Mouse (Mus musculus) embryonic fibroblast, embryonic 13.5 days (primary cell): ENCODE results near the gene Dohh. TPM values are rescaled to one million over a fixed set of nuclear protein-coding genes. Genes with fewer than 3 reads are reported as not detected.

Experiments
- H3K27ac ChIP-seq: 2 replicates; pipeline ENCODE4 v1.5.1; 2012; ENCODE audit warnings: low read length, control low read depth, inconsistent platforms; ENCODE audit not compliant: insufficient read depth
- H3K4me1 ChIP-seq: 2 replicates; pipeline ENCODE4 v1.6.1; 2011; ENCODE audit warnings: low read length; ENCODE audit not compliant: control insufficient read depth, insufficient read depth
- H3K4me3 ChIP-seq: 2 replicates; pipeline ENCODE4 v1.5.1; 2011; ENCODE audit warnings: mild to moderate bottlenecking, control low read depth, low read length; ENCODE audit not compliant: insufficient read depth
- CTCF ChIP-seq: IDR thresholded peaks from 2 replicates; pipeline ENCODE4 v1.5.1; 2011; ENCODE audit warnings: mild to moderate bottlenecking, control low read depth, low read length, moderate library complexity, borderline replicate concordance; ENCODE audit not compliant: insufficient read depth
- POLR2A ChIP-seq: IDR thresholded peaks from 2 replicates; pipeline ENCODE4 v1.6.1; 2011; ENCODE audit warnings: low read depth, mild to moderate bottlenecking, control low read depth, low read length, moderate library complexity
- polyA plus RNA-seq: library from polyadenylated mRNA; stranded (reverse); fragments of >200 nt; gene quantifications from 2 replicates; pipeline ENCODE4 v1.2.4, GENCODE M21; 2011; ENCODE audit warnings: low read depth; ENCODE audit not compliant: missing spikeins, insufficient read length

Gene Dohh
- polyA plus RNA-seq, 1 experiment: 37.7 TPM

DNA sequence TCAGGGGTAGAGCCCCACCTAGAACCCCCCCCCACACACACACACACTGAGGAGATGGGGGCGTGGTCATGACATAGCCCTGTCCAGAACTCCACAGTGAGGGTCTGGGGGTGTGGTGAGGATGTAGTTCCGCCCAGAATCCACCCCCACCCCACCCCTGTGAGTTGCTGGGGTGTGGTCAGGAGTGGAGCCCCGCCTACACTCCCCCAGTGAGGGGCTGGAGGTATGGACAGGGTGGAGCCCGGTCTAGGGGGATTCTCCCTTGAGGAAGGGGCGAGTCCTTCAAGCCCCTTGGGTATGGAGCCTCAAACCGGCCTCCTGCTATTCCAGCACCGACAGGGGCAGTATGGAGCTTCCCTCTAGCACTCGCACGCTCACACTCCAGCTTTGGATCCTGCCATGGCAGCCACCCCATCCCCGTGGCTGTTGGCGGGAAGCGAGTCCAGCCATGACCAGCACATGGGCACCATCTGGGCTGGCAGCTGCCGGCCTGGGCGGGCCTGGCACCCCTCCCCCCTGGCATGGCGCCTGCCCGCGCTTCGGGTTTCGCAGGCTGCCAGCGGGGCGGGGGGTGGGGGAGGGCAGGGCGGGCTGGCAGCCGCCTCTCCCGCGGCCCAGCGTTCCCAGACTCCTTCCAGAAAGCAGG lies 32.5 kb downstream of the Dohh start:
- Histone ChIP-seq H3K4me1 (peaks cover 11% of the 10 kb centered on the region), H3K4me3 (no peak overlapping the region), H3K27ac (0 out of 2 replicates have a peak overlapping the region, but pooled peaks have one; percentile 12)
- TF ChIP-seq CTCF (peak; percentile 29; the same call in 1 of the 2 replicates), POLR2A (no peak)

DNA sequence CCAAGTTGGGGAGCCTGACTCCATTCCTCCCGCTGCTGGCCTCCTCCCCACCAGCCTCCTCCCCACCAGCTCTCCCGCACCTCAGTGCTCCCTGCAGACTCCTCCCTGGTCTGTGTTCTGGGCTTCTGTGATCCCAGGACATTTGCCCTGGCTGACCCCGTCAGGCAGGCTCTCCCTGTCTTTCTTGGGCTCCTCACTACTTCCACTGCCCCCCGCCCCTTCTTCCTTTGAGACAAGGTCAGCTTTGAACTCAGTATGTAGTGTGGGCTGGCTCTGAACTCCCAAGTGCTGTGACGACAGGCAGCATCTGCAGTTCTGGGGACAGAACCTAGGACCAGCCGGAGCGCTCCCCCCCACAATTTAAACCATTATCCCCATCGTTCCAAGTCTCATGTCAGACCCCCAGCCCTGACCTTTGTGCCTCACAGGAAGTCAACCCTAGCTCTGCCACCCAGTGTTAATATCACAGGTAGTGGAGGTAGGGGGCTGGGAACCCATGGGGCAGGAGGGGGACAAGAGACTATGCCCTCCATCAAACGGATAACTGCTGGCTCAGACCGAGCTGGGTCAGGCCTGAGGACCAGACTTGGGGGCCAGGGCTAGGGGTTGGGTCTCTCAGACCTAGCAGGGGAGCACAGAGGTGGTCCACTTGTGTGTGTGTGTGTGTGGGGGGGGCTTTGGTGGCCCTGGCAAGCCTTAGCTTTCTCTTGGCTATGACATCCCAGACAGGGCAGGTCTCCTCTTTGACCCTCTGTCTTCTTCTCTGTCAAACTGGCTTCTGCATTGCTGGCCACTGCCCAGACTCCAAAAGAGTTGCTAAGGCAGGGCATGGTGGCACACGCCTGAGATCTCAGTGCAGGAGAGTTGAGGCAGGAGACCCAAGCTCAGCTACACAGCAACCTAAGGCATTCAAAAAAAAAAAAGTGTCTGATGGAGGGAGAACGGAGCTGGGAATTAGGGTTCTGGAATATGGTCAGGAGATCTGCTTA lies 33.3 kb downstream of the Dohh start:
- TF ChIP-seq POLR2A (no peak), CTCF (no peak)
- Histone ChIP-seq H3K4me3 (no peak overlapping the region), H3K4me1 (peaks cover 7% of the 10 kb centered on the region), H3K27ac (peak overlapping the region; percentile 59)

GRCm38 (mm10) chr10:81418216-81419070 lies 34.2 kb downstream of the Dohh start:
- Histone ChIP-seq H3K27ac (0 out of 2 replicates have a peak overlapping the region, but pooled peaks have one; percentile 14), H3K4me1 (peaks cover 6% of the 10 kb centered on the region)

DNA sequence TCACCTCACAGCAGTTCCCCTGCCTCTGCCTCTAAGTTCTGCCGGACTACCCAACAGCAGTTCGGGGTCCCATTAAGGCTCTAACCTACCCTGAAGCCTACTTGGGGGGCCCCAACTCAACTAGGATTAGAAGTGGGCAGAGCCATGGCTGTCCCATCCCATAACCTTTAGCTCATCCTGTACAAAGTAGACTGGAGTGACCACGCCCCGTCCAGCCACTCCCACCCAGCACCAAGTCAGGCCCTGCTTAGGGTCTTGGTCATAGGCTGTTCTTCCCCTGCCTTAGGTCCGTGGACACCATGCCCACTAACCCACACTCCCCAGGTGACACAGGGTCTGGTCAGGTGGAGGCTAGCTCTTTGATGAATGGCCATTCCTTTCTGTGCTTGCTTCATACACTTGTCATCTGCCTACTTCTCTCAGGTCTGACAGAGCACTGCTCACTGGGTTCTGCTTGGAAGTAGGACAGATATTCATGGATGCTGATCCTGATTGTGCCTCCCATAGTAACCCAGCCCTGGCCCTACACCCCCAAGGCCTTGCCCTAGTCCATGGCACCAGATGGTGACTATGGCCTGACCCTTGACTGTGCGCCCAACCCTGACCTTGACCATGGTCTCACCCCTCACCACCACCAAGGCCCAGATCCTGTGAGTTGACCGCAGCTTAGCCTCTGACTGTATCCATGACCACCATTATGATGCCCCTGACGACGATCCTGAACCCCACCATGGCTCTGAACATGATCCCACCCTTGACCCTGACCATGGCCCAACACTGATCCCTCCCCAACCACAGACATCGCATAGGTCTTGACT lies 35.1 kb downstream of the Dohh start:
- peaks cover 4% of the 10 kb centered on the region for H3K4me1 ChIP-seq
- TF ChIP-seq POLR2A (no peak), CTCF (no peak)
- no peak overlapping the region for H3K27ac ChIP-seq
- H3K4me3 ChIP-seq: no peak overlapping the region

More at GRCm38 (mm10) chr10:81418216-81419070, 34.2 kb downstream of the Dohh start:
- TF ChIP-seq POLR2A: no peak
- no peak for TF ChIP-seq CTCF
- no peak overlapping the region for H3K4me3 ChIP-seq

- Histone ChIP-seq H3K4me3 (no peak overlapping the region), H3K27ac (no peak overlapping the region), H3K4me1 (peaks cover 3% of the 10 kb centered on the region)
- no peak for TF ChIP-seq CTCF
Observed at GRCm38 (mm10) chr10:81420191-81420767, 36.1 kb downstream of the Dohh start.

- Histone ChIP-seq H3K4me3 (no peak overlapping the region), H3K27ac (no peak overlapping the region), H3K4me1 (peaks cover 3% of the 10 kb centered on the region)
- TF ChIP-seq CTCF (no peak), POLR2A (no peak)
Observed at GRCm38 (mm10) chr10:81421041-81421796, 37.0 kb downstream of the Dohh start.

DNA sequence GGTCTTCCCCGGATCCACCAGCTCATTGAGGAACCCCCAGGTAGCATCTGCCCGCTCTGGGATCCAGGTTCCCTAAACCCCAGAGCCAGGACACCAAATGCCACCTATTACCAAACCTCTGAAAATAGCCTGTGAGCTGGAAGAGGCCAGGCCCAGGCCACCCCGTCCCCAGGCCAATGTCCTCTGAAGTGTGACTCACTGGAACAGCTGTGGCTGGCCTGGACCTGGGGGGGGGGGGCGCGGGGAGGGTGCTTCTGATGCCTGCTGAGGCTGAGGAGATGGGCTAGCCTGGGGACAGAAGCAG lies 37.5 kb downstream of the Dohh start:
- H3K4me1 ChIP-seq: peaks cover 3% of the 10 kb centered on the region
- TF ChIP-seq POLR2A (no peak), CTCF (no peak)
- H3K4me3 ChIP-seq: no peak overlapping the region
- no peak overlapping the region for H3K27ac ChIP-seq

GRCm38 (mm10) chr10:81422191-81422590 lies 38.0 kb downstream of the Dohh start:
- no peak for TF ChIP-seq POLR2A
- Histone ChIP-seq H3K27ac (no peak overlapping the region), H3K4me3 (no peak overlapping the region), H3K4me1 (peaks cover 4% of the 10 kb centered on the region)
